Mouse (Mus musculus): ENCODE results near the gene Nav2. TPM values are rescaled to one million over a fixed set of nuclear protein-coding genes. Genes with fewer than 3 reads are reported as not detected.

Gene Nav2
- total and polyA plus RNA-seq, 3 experiments = 2.0 to 2.7 TPM; not detected in 1

GRCm38 (mm10) chr7:48981814-48982213 lies 73.3 kb downstream of the Nav2 start:
- H3K9ac ChIP-seq (ENCODE audit: control insufficient read depth, low read depth, low read length, poor library complexity, severe bottlenecking) = no peak overlapping the region
- H3K27me3 ChIP-seq (ENCODE audit: control insufficient read depth in 1 of 2, insufficient read depth in 2 of 2, low read length in 2 of 2) = peaks cover 0 to 4% of the 10 kb centered on the region in 2 experiments; a peak in 3 of 4 replicates
- H3K79me2 ChIP-seq (ENCODE audit: control insufficient read depth, insufficient read depth, low read length, poor library complexity) = no peaks in the 10 kb centered on the region

GRCm38 (mm10) chr7:48982573-48982972 lies 74.1 kb downstream of the Nav2 start:
- H3K27me3 ChIP-seq (ENCODE audit: control insufficient read depth in 1 of 2, insufficient read depth in 2 of 2, low read length in 2 of 2) = peaks cover 0 to 4% of the 10 kb centered on the region in 2 experiments; a peak in 3 of 4 replicates
- H3K79me2 ChIP-seq (ENCODE audit: control insufficient read depth, insufficient read depth, low read length, poor library complexity) = no peaks in the 10 kb centered on the region
- H3K9me3 ChIP-seq (replicated peaks; ENCODE audit: insufficient read depth, low read length) = no peaks in the 10 kb centered on the region
- DNase-seq (ENCODE audit: low read depth, low spot score) = no peak
- no peaks in the 10 kb centered on the region for H3K36me3 ChIP-seq (ENCODE audit: control insufficient read depth in 1 of 2, insufficient read depth in 2 of 2, low read length in 2 of 2)
- no peak overlapping the region for H3K4me3 ChIP-seq (ENCODE audit: control insufficient read depth in 1 of 2, insufficient read depth in 1 of 2, low read depth in 2 of 2, low read length in 2 of 2)
- no peak for TF ChIP-seq ELF1 (IDR thresholded peaks at IDR 0.05; ENCODE audit: low read depth, low read length)
- no peak for TF ChIP-seq MXI1 (IDR thresholded peaks at IDR 0.05; ENCODE audit: low read depth, low read length)
- no peak for TF ChIP-seq MEF2A (IDR thresholded peaks at IDR 0.05; ENCODE audit: extremely low read depth, insufficient replicate concordance, low read depth, low read length, poor library complexity, severe bottlenecking)
- no peak for TF ChIP-seq ETS1 (IDR thresholded peaks at IDR 0.05; ENCODE audit: low read depth, low read length)
- no peak for TF ChIP-seq ZMIZ1 (IDR thresholded peaks at IDR 0.05; ENCODE audit: low read depth, low read length)
- TF ChIP-seq TBP (IDR thresholded peaks at IDR 0.05; ENCODE audit: low read depth, low read length) = no peak
- TF ChIP-seq UBTF (IDR thresholded peaks at IDR 0.05; ENCODE audit: borderline replicate concordance, insufficient read depth, low read depth, low read length) = no peak
- TF ChIP-seq CHD1 (IDR thresholded peaks at IDR 0.05; ENCODE audit: low read depth, low read length) = no peak
- TF ChIP-seq KAT2A (conservative IDR thresholded peaks at IDR 0.05; ENCODE audit: low read depth, low read length) = no peak
- no peak for TF ChIP-seq E2F4 (IDR thresholded peaks at IDR 0.05; ENCODE audit: borderline replicate concordance, low read depth, low read length)
- no peak for TF ChIP-seq MYC (IDR thresholded peaks at IDR 0.05; ENCODE audit: low read depth, low read length)
- no peak for TF ChIP-seq CTCF (IDR thresholded peaks at IDR 0.05 in 2 of 3, conservative IDR thresholded peaks at IDR 0.05 in 1 of 3; ENCODE audit: control insufficient read depth in 1 of 3, insufficient read depth in 1 of 3, low read depth in 2 of 3, low read length in 3 of 3, poor library complexity in 1 of 3, severe bottlenecking in 1 of 3)
- TF ChIP-seq CHD2 (IDR thresholded peaks at IDR 0.05; ENCODE audit: low read length) = no peak
- no peak overlapping the region for H3K9ac ChIP-seq (ENCODE audit: control insufficient read depth, low read depth, low read length, poor library complexity, severe bottlenecking)
- no peaks in the 10 kb centered on the region for H3K4me1 ChIP-seq (ENCODE audit: control insufficient read depth in 1 of 2, insufficient read depth in 2 of 2, low read length in 2 of 2)
- H3K27ac ChIP-seq (ENCODE audit: control insufficient read depth, low read depth, low read length) = no peak overlapping the region

More at GRCm38 (mm10) chr7:48981814-48982213, 73.3 kb downstream of the Nav2 start:
- no peak for DNase-seq (ENCODE audit: low read depth, low spot score)
- H3K36me3 ChIP-seq (ENCODE audit: control insufficient read depth in 1 of 2, insufficient read depth in 2 of 2, low read length in 2 of 2) = no peaks in the 10 kb centered on the region
- no peak overlapping the region for H3K27ac ChIP-seq (ENCODE audit: control insufficient read depth, low read depth, low read length)
- H3K4me3 ChIP-seq (ENCODE audit: control insufficient read depth in 1 of 2, insufficient read depth in 1 of 2, low read depth in 2 of 2, low read length in 2 of 2) = no peak overlapping the region
- TF ChIP-seq TAL1 (IDR thresholded peaks at IDR 0.05; ENCODE audit: low read length) = no peak
- H3K9me3 ChIP-seq (replicated peaks; ENCODE audit: insufficient read depth, low read length) = no peaks in the 10 kb centered on the region
- H3K4me1 ChIP-seq (ENCODE audit: control insufficient read depth in 1 of 2, insufficient read depth in 2 of 2, low read length in 2 of 2) = no peaks in the 10 kb centered on the region

Data from MEL (cell line).